Mouse (Mus musculus) spleen, postnatal 4 days (tissue): ENCODE data around the gene Pigz.
"Not testable (repeated sequence)": the region's sequence is repeated elsewhere in the genome, so short reads cannot be mapped to it uniquely, and the experiment has no call there.

ENCODE experiments used
- DNase-seq, 2 experiments: peaks; one replicate each; pipeline ENCODE4 v3.0.0; 2022; ENCODE audit warnings: low spot score in 2 of 2

Pigz gene

GRCm38 (mm10) chr16:31931330-31931729 is 2.3 kb upstream of the Pigz start:
- no peak for DNase-seq

GRCm38 (mm10) chr16:31932255-31932654 is 1.4 kb upstream of the Pigz start:
- DNase-seq = no peak

- DNase-seq = peak; percentile 67 to 85
Observed at GRCm38 (mm10) chr16:31932840-31933697, 582 bp upstream of the Pigz start.

GRCm38 (mm10) chr16:31934550-31935010 is 929 bp downstream of the Pigz start:
- DNase-seq = no peak

- peak in 1 of 2 experiments; percentile 62 for DNase-seq
Observed at GRCm38 (mm10) chr16:31935091-31935979, 1.7 kb downstream of the Pigz start.

- no peak for DNase-seq
Observed at GRCm38 (mm10) chr16:31936568-31936967, 2.9 kb downstream of the Pigz start.

GRCm38 (mm10) chr16:31938856-31939255 is 5.2 kb downstream of the Pigz start:
- DNase-seq = no peak

GRCm38 (mm10) chr16:31940586-31940985 is 6.9 kb downstream of the Pigz start:
- DNase-seq = no peak

- DNase-seq = peak; percentile 76 to 92
Observed at GRCm38 (mm10) chr16:31943980-31944379, 10.3 kb downstream of the Pigz start.

GRCm38 (mm10) chr16:31944698-31945255 is 11.1 kb downstream of the Pigz start:
- peak in 1 of 2 experiments; percentile 57 for DNase-seq

GRCm38 (mm10) chr16:31945372-31945771 is 11.7 kb downstream of the Pigz start:
- DNase-seq = peak in 1 of 2 experiments; percentile 56

GRCm38 (mm10) chr16:31945986-31946385 is 12.3 kb downstream of the Pigz start:
- not testable (repeated sequence) for DNase-seq

GRCm38 (mm10) chr16:31947333-31947732 is 13.7 kb downstream of the Pigz start:
- DNase-seq = no peak

- DNase-seq = no peak
Observed at GRCm38 (mm10) chr16:31947901-31948316, 14.3 kb downstream of the Pigz start.

- peak; percentile 94 to 98 for DNase-seq
Observed at GRCm38 (mm10) chr16:31948345-31948774, 14.7 kb downstream of the Pigz start, which contains the start of the genes 0610012G03Rik and Ncbp2. 0610012G03Rik (minus strand) TSS chr16:31948494. Ncbp2 (plus strand) TSS chr16:31948513.

- no peak for DNase-seq
Observed at GRCm38 (mm10) chr16:31963224-31963623, 29.6 kb downstream of the Pigz start.

GRCm38 (mm10) chr16:31975258-31975657 is 41.6 kb downstream of the Pigz start:
- DNase-seq = no peak

GRCm38 (mm10) chr16:31979501-31979900 is 45.9 kb downstream of the Pigz start:
- no peak for DNase-seq

GRCm38 (mm10) chr16:31980946-31981345 is 47.3 kb downstream of the Pigz start:
- no peak for DNase-seq

GRCm38 (mm10) chr16:31992039-31992438 is 58.4 kb downstream of the Pigz start:
- DNase-seq = no peak

GRCm38 (mm10) chr16:31993195-31993594 is 59.5 kb downstream of the Pigz start:
- no peak for DNase-seq

GRCm38 (mm10) chr16:31993946-31994345 is 60.3 kb downstream of the Pigz start:
- DNase-seq = no peak
